26 mouse cellular contexts compared by ENCODE assay signal in the genomic region with DNA sequence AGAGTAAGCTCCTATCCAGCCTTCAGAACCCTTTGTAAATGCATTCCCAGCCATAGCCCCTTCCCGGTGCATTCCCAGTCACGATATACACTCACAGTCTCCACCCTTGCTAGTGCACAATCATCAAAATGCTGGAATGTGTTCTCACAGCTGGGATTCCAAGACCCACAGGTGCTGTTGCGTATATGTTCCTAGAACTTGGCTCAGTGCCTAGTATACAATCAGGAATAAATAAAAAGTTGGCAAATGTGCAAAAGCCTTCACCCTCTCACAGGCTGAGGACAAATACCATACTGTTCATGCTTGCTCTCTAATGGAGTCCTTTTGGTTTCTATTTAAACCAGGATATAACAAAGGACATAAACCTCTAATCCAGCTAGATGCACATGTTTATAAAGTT.
DNase-seq lines count a peak whose midpoint lies in the region; ATAC-seq and TF ChIP-seq lines count a peak whose summit lies in the region.
"Had no signal": no experiment of that assay in that cellular context is flagged by ENCODE, and none has a peak within 500 bp of the region (broad histone marks: within the 10 kb centered on the region; RNA-seq: fewer than 3 reads in every experiment).

No protein-coding gene starts in this region.

- 43% methylated on average over 3 of the region's 3 CpGs for WGBS in kidney, postnatal 0 days
- 19% methylated on average over 3 of the region's 3 CpGs for WGBS in lung, postnatal 0 days
- 12% methylated on average over 3 of the region's 3 CpGs for WGBS in limb, embryonic 14.5 days

- ATAC-seq in kidney, postnatal 0 days (replicated peaks; ENCODE audit: low FRiP score, low read depth): no peak
- ATAC-seq in lung, postnatal 0 days: peak; percentile 71
- peak; percentile 71 for ATAC-seq in limb, embryonic 14.5 days (ENCODE audit: low FRiP score, low read depth)
- ATAC-seq: CD4-positive, CD25-positive, alpha-beta regulatory T cell, adult 4 months; forebrain, embryonic 15.5 days; hindbrain, postnatal 0 days; midbrain, embryonic 15.5 days had no signal

- no peak overlapping the region for H3K27ac ChIP-seq in kidney, postnatal 0 days
- no peak overlapping the region for H3K27ac ChIP-seq in lung, postnatal 0 days (ENCODE audit: low read length)
- H3K27ac ChIP-seq in limb, embryonic 14.5 days (replicated peaks; ENCODE audit: low read depth, low read length): no peak overlapping the region
- H3K27ac ChIP-seq: embryonic facial prominence, embryonic 12.5 days; forebrain, embryonic 15.5 days; hindbrain, postnatal 0 days; liver, embryonic 14.5 days; macrophage; midbrain, embryonic 15.5 days; neural tube, embryonic 12.5 days had no signal

- no peak overlapping the region for H3K9ac ChIP-seq in kidney, postnatal 0 days (ENCODE audit: low read depth, low read length)
- no peak overlapping the region for H3K9ac ChIP-seq in lung, postnatal 0 days (replicated peaks; ENCODE audit: low read depth)
- no peak overlapping the region for H3K9ac ChIP-seq in limb, embryonic 14.5 days (ENCODE audit: low read depth, low read length, severe bottlenecking)
- H3K9ac ChIP-seq: embryonic facial prominence, embryonic 12.5 days; forebrain, embryonic 15.5 days; liver, embryonic 14.5 days; midbrain, embryonic 15.5 days; neural tube, embryonic 12.5 days had no signal

- DNase-seq in kidney, postnatal 0 days (ENCODE audit: low spot score): peak; percentile 27
- no peak for DNase-seq in kidney, adult 8-10 months
- DNase-seq in lung, postnatal 0 days (ENCODE audit: low spot score): peak; percentile 74
- no peak for DNase-seq in lung, postnatal 25 days (ENCODE audit: low spot score)
- peak; percentile 76 for DNase-seq in limb, embryonic 14.5 days (ENCODE audit: low spot score)
- no peak for DNase-seq in right cerebral cortex, adult 18-20 months
- no peak for DNase-seq in layer of hippocampus, adult 11-12 months (ENCODE audit: low spot score)
- DNase-seq: adrenal gland, postnatal 36 days; cerebellum, adult 11-12 months; cerebellum, postnatal 14 days; gastrocnemius, postnatal 10 days; heart, adult 11 months; kidney, adult 18-20 months; kidney, postnatal 10 days; retina, postnatal 1 day; thymus, adult 2 months; thymus, postnatal 4 days had no signal

- TF ChIP-seq EP300 in lung, postnatal 0 days (IDR thresholded peaks at IDR 0.05): peak; percentile 47

- no peak for TF ChIP-seq POLR2A in limb, embryonic 14.5 days (IDR thresholded peaks at IDR 0.05; ENCODE audit: borderline replicate concordance, extremely low read depth, insufficient read depth, insufficient read length)

- H3K27me3 ChIP-seq in kidney, postnatal 0 days (ENCODE audit: insufficient read depth, low read length): no peaks in the 10 kb centered on the region
- no peaks in the 10 kb centered on the region for H3K27me3 ChIP-seq in lung, postnatal 0 days (replicated peaks; ENCODE audit: insufficient read depth, low read length)
- H3K27me3 ChIP-seq in limb, embryonic 14.5 days (ENCODE audit: control insufficient read depth, insufficient read depth, low read length): no peaks in the 10 kb centered on the region
- H3K27me3 ChIP-seq: embryonic facial prominence, embryonic 12.5 days; forebrain, embryonic 15.5 days; midbrain, embryonic 15.5 days; neural tube, embryonic 12.5 days had no signal

- H3K9me3 ChIP-seq in kidney, postnatal 0 days (replicated peaks; ENCODE audit: low read length): no peaks in the 10 kb centered on the region
- no peaks in the 10 kb centered on the region for H3K9me3 ChIP-seq in lung, postnatal 0 days (ENCODE audit: low read length)
- H3K9me3 ChIP-seq in limb, embryonic 14.5 days (ENCODE audit: control insufficient read depth, low read length): no peaks in the 10 kb centered on the region
- H3K9me3 ChIP-seq: embryonic facial prominence, embryonic 12.5 days; forebrain, embryonic 15.5 days; midbrain, embryonic 15.5 days; neural tube, embryonic 12.5 days had no signal

- H3K36me3 ChIP-seq in kidney, postnatal 0 days (ENCODE audit: insufficient read depth, low read length): no peaks in the 10 kb centered on the region
- H3K36me3 ChIP-seq in lung, postnatal 0 days (ENCODE audit: insufficient read depth, low read length): no peaks in the 10 kb centered on the region
- H3K36me3 ChIP-seq in limb, embryonic 14.5 days (ENCODE audit: control insufficient read depth, insufficient read depth, low read length): no peaks in the 10 kb centered on the region; the same call in 1 of the 2 replicates
- H3K36me3 ChIP-seq: embryonic facial prominence, embryonic 12.5 days; forebrain, embryonic 15.5 days; midbrain, embryonic 15.5 days; neural tube, embryonic 12.5 days had no signal

- H3K4me3 ChIP-seq in kidney, postnatal 0 days (replicated peaks; ENCODE audit: low read depth, low read length): no peak overlapping the region
- no peak overlapping the region for H3K4me3 ChIP-seq in lung, postnatal 0 days (ENCODE audit: low read depth, low read length)
- no peak overlapping the region for H3K4me3 ChIP-seq in limb, embryonic 14.5 days (replicated peaks; ENCODE audit: low read length)
- H3K4me3 ChIP-seq: embryonic facial prominence, embryonic 12.5 days; forebrain, embryonic 15.5 days; midbrain, embryonic 15.5 days; neural tube, embryonic 12.5 days had no signal

- no peak for TF ChIP-seq CTCF in kidney, postnatal 0 days (IDR thresholded peaks at IDR 0.05; ENCODE audit: low read depth)
- no peak for TF ChIP-seq CTCF in lung, postnatal 0 days (IDR thresholded peaks at IDR 0.05)

- H3K4me1 ChIP-seq in kidney, postnatal 0 days (replicated peaks; ENCODE audit: insufficient read depth, low read length): no peaks in the 10 kb centered on the region
- H3K4me1 ChIP-seq in lung, postnatal 0 days (ENCODE audit: insufficient read depth, low read depth, low read length): no peaks in the 10 kb centered on the region
- H3K4me1 ChIP-seq in limb, embryonic 14.5 days (ENCODE audit: control insufficient read depth, insufficient read depth, low read length): peaks cover 6% of the 10 kb centered on the region; the same call in 1 of the 2 replicates
- H3K4me1 ChIP-seq: embryonic facial prominence, embryonic 12.5 days; forebrain, embryonic 15.5 days; midbrain, embryonic 15.5 days; neural tube, embryonic 12.5 days had no signal

- H3K4me2 ChIP-seq in kidney, postnatal 0 days (ENCODE audit: low read length): no peak overlapping the region
- no peak overlapping the region for H3K4me2 ChIP-seq in lung, postnatal 0 days (replicated peaks; ENCODE audit: low read depth, low read length)
- H3K4me2 ChIP-seq in limb, embryonic 14.5 days (replicated peaks; ENCODE audit: low read depth, low read length, severe bottlenecking): no peak overlapping the region
- H3K4me2 ChIP-seq: embryonic facial prominence, embryonic 12.5 days; forebrain, embryonic 15.5 days; heart, embryonic 11.5 days; midbrain, embryonic 15.5 days; neural tube, embryonic 12.5 days had no signal

Comparison
In these comparisons a context has a peak if more than half of its experiments do, and no peak if none do; other contexts are left out.
1. DNase-seq: peak in kidney, postnatal 0 days (single experiment), lung, postnatal 0 days (single experiment) and limb, embryonic 14.5 days (single experiment); none in kidney, adult 8-10 months (0 of 2), lung, postnatal 25 days (single experiment), right cerebral cortex, adult 18-20 months (single experiment) and layer of hippocampus, adult 11-12 months (single experiment).